In the genomic region with DNA sequence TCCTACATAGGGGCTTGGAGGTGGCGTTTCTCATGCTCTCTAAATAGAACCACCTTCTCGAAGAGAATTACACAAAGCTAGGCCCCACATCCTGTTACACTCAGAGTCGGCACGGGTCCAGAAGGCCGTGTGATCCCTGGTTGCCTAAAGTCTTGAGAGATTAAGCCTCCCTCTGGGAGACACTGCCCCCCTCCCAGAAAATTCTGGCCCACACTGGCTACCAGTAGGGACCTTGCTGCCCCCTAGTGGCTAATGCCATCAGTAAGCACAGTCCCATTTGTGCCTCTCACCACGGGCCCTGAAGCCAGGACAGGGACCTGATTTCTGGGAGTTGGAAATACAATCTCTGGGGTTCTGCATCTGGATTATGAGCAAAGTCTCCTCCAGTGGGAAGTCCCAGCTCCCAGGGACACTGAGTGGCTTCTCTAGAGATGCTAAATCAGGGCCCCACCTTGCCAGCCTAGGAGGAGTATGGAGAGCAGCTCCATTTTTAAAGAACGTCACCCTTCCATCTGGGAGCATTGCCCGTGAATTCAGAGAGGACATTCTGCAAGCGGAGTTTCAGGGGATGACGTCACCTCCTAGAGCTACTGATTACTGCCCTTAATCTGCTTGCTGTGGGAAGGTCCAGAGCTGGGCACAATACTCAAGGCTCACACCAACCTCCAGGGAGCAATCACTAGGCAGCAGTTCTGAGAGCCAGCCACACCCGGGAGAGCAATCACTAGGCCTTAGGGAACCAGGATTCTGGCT, we compare ENCODE assay signal across 8 mouse cellular contexts.
DNase-seq lines count a peak whose midpoint lies in the region; ATAC-seq and TF ChIP-seq lines count a peak whose summit lies in the region.

No protein-coding gene starts in this region.

- DNase-seq in T-cell, adult 2 months (ENCODE audit: low spot score), result peak; percentile 56
- DNase-seq in cerebellum, adult 9-11 months, result peak; percentile 71
- peak; percentile 80 for DNase-seq in gastrocnemius, adult 18-20 months (ENCODE audit: low spot score)
- peak; percentile 69 to 73 for DNase-seq in left cerebral cortex, adult 2 months (ENCODE audit: extremely low spot score in 1 of 2, low spot score in 2 of 2)
- DNase-seq in right cerebral cortex, postnatal 25 days, result peak; percentile 65
- DNase-seq in yolk sac, embryonic 10.5 days (ENCODE audit: low spot score), result peak; percentile 59

- H3K27ac ChIP-seq in hindbrain, embryonic 15.5 days (replicated peaks), result 0 out of 2 replicates have a peak overlapping the region, but pooled peaks have one; percentile 56
- peak overlapping the region; percentile 58 for H3K27ac ChIP-seq in left cerebral cortex, adult 2 months

- 0 out of 2 replicates have a peak, but pooled peaks have one; percentile 33 for ATAC-seq in hindbrain, embryonic 15.5 days (ENCODE audit: low FRiP score, low read depth)
- ATAC-seq in megakaryocyte progenitor cell, adult 5-6 weeks (replicated peaks; ENCODE audit: poor library complexity), result peak; percentile 74

- intact Hi-C loops in left cerebral cortex, adult 2 months (cut with DNase I), result no loop called here

- no peak overlapping the region for H3K4me3 ChIP-seq in hindbrain, embryonic 15.5 days
- H3K4me3 ChIP-seq in left cerebral cortex, adult 2 months, result no peak overlapping the region

- peak; percentile 93 for TF ChIP-seq CTCF in left cerebral cortex, adult 2 months (IDR thresholded peaks at IDR 0.05)

- 0 out of 2 replicates have a peak overlapping the region, but pooled peaks have one; percentile 33 for H3K4me2 ChIP-seq in hindbrain, embryonic 15.5 days

- H3K27me3 ChIP-seq in hindbrain, embryonic 15.5 days, result no peaks in the 10 kb centered on the region; the same call in 1 of the 2 replicates

- 40% methylated on average over 11 of the region's 11 CpGs for WGBS in hindbrain, embryonic 15.5 days

- 0 out of 2 replicates have a peak overlapping the region, but pooled peaks have one; percentile 11 for H3K9ac ChIP-seq in hindbrain, embryonic 15.5 days

- H3K4me1 ChIP-seq in hindbrain, embryonic 15.5 days (replicated peaks), result peaks cover 19% of the 10 kb centered on the region

- no peaks in the 10 kb centered on the region for H3K9me3 ChIP-seq in hindbrain, embryonic 15.5 days

- H3K36me3 ChIP-seq in hindbrain, embryonic 15.5 days, result no peaks in the 10 kb centered on the region
